Mouse (Mus musculus) heart, postnatal 0 days (tissue): ENCODE measurements at regions not wholly inside any gene's neighbourhood (a gene's known extent, or its start where the extent isn't known, plus 50 kb on each side); places are given as distances from the start of the nearest gene placed in this dataset.

Experiments used
- ATAC-seq: fragments of 200-750 bp; cut with Nextera tagmentation; 2 replicates; pipeline ENCODE4 v1.8.0; 2017; ENCODE audit warnings: low read depth, moderate number of reproducible peaks, moderate library complexity; ENCODE audit not compliant: insufficient read depth
- DNase-seq: peaks from one replicate; pipeline ENCODE4 v3.0.0-alpha.2; 2016; ENCODE audit warnings: low spot score
- H3K27ac ChIP-seq: fragments of 300-500 bp; sonication (generic); 2 replicates; pipeline ENCODE4 v1.5.1; 2014; ENCODE audit warnings: low read depth, mild to moderate bottlenecking
- H3K27me3 ChIP-seq: fragments of 300-500 bp; sonication (generic); 2 replicates; pipeline ENCODE4 v1.6.1; 2014; ENCODE audit warnings: low read length, mixed read lengths; ENCODE audit not compliant: control insufficient read depth, insufficient read depth
- H3K36me3 ChIP-seq: fragments of 300-500 bp; sonication (generic); replicated peaks from 2 replicates; pipeline ENCODE4 v1.6.1; 2014; ENCODE audit warnings: low read length, mixed read lengths; ENCODE audit not compliant: control insufficient read depth, insufficient read depth
- H3K4me1 ChIP-seq: fragments of 300-500 bp; sonication (generic); 2 replicates; pipeline ENCODE4 v1.6.1; 2014; ENCODE audit warnings: antibody characterized with exemption; ENCODE audit not compliant: control insufficient read depth, insufficient read depth
- H3K4me2 ChIP-seq: fragments of 300-500 bp; sonication (generic); 2 replicates; pipeline ENCODE4 v1.6.1; 2014; ENCODE audit warnings: low read depth, mild to moderate bottlenecking, low read length, moderate library complexity
- H3K4me3 ChIP-seq: fragments of 300-500 bp; sonication (generic); 2 replicates; pipeline ENCODE4 v1.5.1; 2014; ENCODE audit warnings: low read depth, low read length
- H3K9ac ChIP-seq: fragments of 300-500 bp; sonication (generic); replicated peaks from 2 replicates; pipeline ENCODE4 v1.6.1; 2014; ENCODE audit warnings: low read depth, low read length, mixed read lengths
- H3K9me3 ChIP-seq: fragments of 300-500 bp; sonication (generic); replicated peaks from 2 replicates; pipeline ENCODE4 v1.6.1; 2016; ENCODE audit warnings: low read length; ENCODE audit not compliant: control insufficient read depth
- CTCF ChIP-seq: IDR thresholded peaks from 2 replicates; pipeline ENCODE4 v1.5.1; 2016; ENCODE audit warnings: antibody characterized with exemption, control low read depth, low read depth
- EP300 ChIP-seq: IDR thresholded peaks from 2 replicates; pipeline ENCODE4 v1.6.1; 2016; ENCODE audit warnings: antibody characterized with exemption, low read depth
- WGBS: fragments of 180-500 bp; shearing (Covaris S2); extraction: QIAGEN DNeasy Blood & Tissue Kit; methylation state at CpG from one replicate; pipeline ENCODE4 v1.1.7; 2014; 5-methylcytosine and 5-hydroxymethylcytosine counted together

DNA sequence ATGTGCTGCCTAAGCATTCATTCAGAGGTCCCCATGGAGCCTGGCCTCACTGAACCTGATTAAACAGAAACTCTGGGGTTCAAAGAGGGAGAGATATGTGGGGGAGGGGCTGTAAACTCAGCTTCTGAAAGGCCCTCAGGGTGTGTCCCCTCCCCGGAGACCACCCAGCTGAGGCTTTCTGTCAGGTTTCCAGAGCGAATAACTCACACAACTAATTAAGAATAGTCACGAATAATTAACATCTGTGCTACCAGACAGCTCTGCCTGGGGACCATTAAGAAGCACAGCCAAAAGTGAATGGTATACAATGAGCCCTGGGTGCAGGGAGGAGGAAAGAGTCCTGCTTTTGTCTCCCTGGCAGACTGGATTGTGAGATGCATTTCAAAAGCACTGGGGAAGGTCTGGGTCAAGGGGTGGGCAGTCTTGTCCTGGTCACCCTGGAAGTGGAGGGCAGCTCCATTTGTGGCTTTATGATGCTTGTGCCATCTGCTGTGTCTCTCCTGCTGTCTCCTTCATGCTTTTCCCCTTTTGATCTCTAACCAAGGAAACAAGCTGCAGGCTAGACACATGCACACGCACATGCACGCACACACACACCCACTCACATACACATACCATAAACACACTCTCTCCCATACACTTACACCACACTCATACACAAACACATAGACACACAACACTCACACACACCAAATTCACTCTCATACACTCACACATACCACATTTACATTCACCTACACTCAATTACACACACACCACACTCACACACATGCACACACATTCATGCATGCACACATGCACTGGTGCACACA is 49.7 kb upstream of the Frmd4b start:
- ATAC-seq = no peak
- no peak overlapping the region for H3K27ac ChIP-seq
- H3K4me3 ChIP-seq = no peak overlapping the region
- no peak for DNase-seq
- H3K9me3 ChIP-seq = no peaks in the 10 kb centered on the region
- 52% methylated on average over 5 of the region's 5 CpGs for WGBS
- H3K4me2 ChIP-seq = no peak overlapping the region
- no peak overlapping the region for H3K9ac ChIP-seq
- no peaks in the 10 kb centered on the region for H3K4me1 ChIP-seq
- H3K36me3 ChIP-seq = no peaks in the 10 kb centered on the region
- H3K27me3 ChIP-seq = no peaks in the 10 kb centered on the region
- TF ChIP-seq CTCF (no peak), EP300 (no peak)
